Mouse (Mus musculus) embryo, embryonic 10.5 days (tissue): ENCODE measurements around the gene Mgp.
"Not testable (repeated sequence)": the region's sequence is repeated elsewhere in the genome, so short reads cannot be mapped to it uniquely, and the experiment has no call there.

ENCODE experiments used
- DNase-seq: peaks from one replicate; pipeline ENCODE4 v3.0.0-alpha.2; 2015; ENCODE audit warnings: low spot score

The Mgp gene

DNA sequence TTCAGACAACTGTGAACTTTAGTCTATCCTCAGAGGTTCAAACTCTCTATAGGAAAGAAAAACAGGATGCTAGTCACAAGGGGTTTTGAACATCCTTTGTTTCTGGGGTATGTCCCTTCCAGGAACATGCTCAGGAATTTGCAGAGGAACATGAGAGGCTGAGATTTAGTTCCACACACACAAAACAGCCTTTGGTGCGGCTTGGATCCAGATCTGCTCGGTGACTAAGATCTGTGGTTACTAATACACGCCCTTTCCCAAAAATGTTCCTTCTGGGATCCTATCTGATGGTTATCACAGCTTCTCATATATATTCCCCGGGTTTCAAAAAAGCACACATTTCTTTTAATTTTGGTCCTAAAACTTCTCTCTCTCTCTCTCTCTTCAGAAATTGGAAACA is 22.2 kb upstream of the Mgp start:
- DNase-seq, result no peak

DNA sequence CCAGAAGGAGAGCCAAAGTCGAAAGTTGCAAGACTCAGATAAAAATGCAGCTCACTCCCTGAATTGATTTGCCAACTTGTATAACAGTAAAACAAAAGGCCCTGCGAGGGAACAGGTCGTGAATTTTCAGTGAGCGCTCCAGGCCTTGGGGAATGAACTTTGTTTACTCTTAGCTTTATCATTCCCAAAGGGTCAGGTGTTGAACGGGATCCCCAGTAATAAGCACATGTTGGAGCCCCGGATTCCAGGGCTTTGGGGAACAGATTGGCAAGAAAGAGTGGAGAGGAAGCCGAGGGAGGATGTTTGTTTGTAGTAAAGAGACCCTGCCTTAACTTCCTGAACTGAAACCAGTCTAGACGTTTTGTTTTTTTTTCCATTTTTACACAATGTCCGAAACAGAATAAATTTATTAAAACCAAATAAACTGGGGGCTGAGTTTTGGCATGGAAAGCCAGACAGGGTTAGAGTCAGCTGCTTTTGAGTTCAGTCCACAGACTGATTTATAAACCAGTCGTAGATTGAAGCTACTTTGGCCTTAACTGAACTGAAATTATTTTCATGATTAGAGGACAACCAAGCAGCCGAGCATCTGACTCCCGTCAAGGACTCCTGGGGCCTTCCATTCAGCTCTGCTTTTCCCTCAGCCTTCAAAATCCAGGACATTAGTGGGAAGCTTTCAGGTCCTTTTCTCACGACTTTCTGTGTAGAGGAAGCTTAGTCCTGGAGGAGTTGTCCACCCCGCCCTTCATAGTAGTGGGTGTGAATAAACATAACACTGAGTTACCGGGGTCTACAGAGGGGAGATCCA is 19.1 kb upstream of the Mgp start:
- DNase-seq, result no peak

DNA sequence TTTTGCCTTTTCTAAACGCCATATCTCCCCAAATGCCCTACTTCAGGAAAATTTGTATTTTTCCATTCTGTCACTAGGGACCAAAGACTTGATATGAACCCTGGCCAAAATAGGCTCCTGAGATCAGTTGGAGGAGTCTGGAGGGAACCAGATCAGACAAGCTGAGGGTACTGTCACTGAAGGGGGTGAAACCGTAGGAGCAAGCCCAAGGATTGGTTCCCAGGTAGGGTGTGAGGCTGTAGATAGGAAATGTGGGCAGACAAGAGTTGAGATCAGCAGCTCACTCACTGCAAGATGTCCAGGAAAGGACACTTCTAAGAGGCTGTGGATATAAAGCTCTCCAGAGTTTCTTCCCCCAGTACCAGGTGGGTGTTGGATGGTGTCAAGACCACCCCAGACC is 16.4 kb upstream of the Mgp start:
- DNase-seq, result no peak

DNA sequence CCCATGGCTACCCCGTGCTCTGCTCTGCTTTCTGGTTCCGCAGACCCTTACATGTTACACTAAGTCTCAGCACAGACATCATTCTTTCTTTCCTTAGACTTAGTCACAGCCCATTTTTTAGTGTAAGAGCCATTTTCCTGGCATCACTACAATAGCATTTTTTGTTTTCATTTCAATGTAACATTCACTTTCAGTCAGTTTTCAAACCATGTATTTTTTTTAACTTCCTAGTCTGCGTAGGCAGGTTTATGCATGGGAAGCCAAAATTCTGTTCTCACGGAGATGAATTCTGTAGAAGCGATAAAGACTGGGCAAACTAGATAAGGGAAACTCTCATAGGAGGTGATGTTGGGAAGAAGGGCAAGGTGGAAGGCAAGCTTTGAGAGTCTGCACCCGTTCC is 13.9 kb upstream of the Mgp start:
- no peak for DNase-seq

DNA sequence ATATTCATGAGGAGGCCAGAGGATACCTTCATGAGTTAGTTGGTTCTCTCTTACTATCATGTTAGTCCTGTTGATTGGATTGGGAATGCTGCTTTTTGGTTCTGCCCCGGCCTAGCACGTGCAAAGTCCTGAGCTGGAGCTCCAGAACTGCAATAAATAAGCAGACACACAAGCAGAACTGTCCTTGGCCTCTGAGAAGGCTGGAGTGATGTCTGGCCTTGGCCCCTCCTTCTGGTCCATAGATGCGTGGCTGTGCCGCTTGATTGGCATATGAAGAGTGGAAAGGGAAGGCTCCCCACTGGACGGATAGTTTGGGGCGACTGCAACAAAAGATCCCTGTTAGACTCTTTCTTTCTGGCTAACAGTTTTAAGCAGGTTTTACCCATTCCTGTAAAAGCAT is 13.4 kb upstream of the Mgp start:
- no peak for DNase-seq

DNA sequence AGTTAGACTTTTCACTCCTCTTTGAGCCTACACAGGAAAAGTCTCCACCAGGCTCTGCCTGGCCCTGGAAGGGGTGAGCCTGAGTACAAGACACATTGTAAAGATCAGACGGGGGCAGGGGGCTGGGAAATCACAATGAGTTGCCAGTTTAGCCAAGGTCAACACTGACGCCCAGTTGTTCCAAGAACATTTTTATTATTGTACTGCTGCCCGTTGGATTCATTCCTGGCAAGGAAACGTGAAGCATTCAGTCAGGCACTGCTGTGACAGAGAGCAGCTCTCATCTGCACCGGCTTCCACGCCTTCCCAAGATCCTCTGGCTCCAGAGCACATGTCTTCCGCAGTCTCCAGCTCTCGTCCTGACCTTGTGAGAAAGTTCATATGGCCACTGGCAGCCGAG is 12.2 kb upstream of the Mgp start:
- DNase-seq, result no peak

DNA sequence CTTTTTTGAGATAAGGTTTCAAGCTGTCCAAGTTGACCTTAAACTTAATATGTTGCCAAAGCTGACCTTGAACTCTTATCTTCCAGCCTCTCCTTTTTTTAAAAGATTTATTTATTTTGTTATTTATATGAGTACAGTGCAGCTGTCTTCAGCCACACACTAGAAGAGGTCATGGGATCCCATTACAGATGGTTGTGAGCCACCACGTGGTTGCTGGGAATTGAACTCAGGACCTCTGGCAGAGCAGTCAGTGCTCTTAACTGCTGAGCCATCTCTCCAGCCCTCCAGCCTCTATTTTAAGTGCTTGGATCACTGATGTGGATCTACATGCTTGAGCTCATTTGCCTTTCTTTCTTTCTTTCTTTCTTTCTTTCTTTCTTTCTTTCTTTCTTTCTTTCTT is 9.1 kb upstream of the Mgp start:
- DNase-seq, result not testable (repeated sequence)

DNA sequence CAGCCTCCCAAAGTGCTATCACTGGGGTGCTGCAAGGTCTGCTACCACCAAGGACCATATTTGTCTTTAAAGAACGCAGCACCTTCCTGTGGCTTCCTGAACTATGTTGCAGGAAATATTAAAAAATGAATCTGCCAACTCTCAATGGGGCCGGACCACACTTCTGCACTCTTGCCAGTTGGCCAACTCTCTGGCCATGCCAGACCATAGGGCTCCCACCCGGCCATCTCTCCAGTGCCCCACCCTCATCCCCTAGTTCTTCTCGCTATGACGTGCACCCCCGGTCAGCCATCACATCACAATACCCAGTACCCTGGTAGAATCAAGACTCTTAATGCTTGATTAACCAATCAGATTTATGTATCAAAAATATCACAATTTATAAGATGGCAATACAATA is 8.3 kb upstream of the Mgp start:
- DNase-seq, result no peak

DNA sequence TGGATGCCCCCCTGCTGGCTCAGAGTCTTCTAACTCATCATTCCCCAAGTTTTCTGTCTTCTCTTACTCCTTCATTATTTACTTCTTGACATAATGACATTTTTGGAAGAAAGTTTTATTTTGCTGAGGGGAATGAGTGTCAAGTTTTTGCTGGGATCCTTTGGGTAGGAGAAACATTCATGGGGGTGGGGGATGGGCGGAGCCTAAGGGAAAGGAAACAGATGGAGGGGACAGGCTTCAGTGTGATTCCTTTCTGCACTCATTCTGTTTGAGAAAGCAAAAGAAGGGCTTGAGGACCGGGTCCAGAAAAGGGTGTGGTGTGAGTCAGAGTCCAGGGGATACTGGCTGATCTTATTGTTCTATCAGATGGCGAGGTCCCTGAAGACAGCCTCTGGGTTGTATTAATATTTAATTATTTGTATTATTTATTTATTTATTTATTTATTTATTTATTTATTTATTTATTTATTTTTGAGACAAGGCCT is 7.8 kb upstream of the Mgp start:
- DNase-seq, result no peak

DNA sequence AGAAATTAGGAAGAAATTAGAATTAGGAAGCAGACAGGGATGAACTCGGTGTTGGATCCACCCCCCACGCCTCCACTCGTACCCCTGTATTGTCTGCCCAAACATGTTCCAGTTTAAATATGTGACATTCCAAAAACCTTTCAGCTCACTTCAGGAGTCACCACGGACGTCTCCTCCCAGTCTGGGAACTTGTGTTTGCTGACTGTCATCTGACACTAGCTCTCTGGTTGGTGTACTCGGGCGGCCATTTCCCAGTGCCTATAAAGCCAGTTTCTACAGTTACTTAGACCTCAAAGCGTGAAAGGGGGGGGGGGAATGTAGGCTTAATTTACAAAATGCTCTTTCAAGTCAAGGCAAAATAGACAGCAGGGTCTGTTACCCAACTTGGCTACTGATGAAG is 6.1 kb upstream of the Mgp start:
- DNase-seq, result no peak

DNA sequence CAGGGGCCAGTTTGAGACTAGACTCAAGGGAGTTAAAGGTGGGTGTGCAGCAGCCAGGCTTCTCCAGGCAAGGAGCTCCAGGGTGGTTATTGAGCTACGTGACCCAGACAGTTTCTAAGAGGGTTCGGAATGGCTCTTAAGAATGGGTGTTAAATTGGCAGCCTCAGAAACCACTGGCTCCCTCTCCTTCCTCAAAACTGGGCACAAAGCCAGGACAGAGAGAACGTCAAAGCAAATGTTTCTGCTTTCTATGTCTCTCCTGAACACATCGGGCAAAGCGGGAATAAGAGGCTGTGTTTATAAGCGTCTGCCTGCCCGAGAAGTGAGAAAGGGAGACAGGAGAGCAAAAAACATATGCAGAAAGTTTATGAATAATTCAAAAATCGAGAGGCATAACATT is 1.0 kb downstream of the Mgp start:
- no peak for DNase-seq

DNA sequence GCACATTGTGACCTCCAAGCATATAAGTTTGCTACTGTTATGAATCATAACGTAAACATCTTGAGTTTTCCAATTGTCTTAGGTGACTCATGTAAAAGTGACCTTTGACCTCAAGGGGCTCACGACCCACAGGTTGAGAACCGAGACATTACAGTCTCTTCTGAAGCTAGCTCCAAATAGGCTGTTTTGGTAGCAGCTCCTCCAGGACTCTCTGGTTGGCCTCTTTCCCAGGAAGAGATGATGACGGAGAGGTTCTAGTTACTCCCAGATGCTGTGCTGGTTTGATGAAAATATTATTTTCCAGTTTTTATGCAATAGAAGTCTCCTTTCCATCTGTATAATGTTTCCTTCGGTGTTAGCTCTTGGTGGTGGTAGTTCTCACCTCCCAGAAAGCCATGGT is 6.7 kb downstream of the Mgp start:
- no peak for DNase-seq

DNA sequence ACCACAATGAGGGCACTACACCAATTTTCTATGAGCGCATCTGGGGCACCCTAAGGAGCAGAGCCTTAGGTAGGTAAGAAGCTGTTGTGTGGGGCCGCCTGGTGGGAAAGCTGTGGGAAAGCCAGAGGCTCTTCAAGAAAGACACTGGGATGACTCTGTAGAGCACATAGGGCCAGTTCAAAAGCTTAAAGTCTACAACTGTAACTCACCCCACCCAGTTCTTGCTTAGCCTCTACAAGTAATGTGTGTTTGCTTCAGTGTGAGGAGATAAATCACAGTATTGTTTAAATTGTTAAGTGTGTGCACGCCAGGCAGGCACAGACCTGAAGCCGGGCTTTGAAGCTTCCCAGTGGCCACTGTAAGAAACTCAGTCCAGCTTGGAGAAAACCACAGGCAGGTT is 9.5 kb downstream of the Mgp start:
- no peak for DNase-seq

DNA sequence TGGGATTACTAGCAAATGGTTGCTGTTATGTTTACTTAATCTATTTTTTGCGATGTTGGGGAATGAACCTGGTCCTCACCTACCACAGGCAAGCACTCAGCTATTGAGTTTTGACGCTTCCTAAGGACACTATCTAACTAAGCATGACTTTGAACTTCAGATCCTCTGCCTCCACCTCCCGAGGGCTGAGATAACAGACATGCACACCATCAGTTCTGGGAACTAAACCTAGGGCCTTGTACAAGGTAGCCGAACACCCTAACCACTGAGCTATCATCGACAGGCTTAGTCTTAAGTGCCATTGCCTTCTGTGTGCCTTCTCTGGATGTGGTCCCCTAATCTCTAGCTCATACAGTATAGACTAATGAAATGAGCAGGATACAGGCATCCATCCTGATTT is 10.3 kb downstream of the Mgp start:
- DNase-seq, result no peak

DNA sequence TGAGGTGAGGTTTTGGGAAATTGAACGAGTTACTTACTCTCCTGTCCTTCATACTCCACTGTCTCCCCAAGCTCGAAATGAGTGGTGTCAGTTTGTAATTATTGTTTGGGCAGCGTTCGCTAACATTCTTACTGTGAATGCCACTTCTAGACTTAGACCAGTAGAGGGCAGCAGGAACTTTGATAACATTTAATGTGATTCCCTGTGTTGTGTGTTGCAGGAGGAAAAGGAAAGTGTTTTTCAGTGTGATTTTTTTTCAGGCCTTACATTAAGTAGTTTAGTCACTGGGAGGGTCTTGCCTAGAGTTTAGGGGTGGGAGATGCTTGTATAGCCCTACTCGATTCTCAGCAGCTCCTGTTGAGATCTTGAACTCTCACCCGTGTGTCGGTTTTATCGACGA is 14.6 kb downstream of the Mgp start:
- DNase-seq, result peak; percentile 88

DNA sequence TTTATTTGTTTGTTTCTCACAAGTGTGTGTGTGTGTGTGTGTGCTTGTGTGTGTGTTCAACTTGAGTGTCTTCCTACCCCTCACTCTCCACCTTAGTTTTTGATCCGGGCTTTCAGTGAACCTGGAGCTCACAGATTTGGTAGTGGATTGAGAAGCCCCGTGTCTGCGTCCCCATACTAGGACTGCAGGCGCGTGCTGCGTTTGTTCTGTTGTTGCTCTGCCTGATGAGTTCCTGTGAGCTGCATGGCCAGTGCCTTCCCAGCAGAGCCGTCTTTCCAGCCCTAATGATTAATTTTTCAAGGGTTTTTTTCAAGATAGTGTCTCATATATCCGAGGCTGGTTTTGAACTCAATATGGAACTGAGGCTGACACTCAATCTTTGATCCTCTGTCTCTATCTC is 17.2 kb downstream of the Mgp start:
- DNase-seq, result no peak

DNA sequence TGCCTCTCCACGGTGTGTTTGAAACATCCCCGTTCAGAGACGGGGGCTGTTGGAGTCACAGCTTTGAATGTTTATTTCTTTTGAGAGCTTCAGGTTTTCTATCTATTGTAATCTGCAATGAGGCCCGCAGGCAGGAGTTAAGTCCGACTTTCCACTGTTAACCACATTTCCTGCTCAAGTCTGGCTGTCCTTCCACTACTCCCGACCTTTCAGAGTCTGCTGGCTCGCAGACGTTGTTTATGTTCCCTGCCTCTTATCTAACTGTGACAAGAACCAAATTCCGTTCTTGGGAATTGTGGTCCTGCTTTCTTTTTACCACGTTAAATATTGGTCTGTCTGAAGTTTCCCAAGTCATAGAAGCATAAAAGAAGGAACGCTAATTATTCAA is 17.8 kb downstream of the Mgp start:
- DNase-seq, result no peak

DNA sequence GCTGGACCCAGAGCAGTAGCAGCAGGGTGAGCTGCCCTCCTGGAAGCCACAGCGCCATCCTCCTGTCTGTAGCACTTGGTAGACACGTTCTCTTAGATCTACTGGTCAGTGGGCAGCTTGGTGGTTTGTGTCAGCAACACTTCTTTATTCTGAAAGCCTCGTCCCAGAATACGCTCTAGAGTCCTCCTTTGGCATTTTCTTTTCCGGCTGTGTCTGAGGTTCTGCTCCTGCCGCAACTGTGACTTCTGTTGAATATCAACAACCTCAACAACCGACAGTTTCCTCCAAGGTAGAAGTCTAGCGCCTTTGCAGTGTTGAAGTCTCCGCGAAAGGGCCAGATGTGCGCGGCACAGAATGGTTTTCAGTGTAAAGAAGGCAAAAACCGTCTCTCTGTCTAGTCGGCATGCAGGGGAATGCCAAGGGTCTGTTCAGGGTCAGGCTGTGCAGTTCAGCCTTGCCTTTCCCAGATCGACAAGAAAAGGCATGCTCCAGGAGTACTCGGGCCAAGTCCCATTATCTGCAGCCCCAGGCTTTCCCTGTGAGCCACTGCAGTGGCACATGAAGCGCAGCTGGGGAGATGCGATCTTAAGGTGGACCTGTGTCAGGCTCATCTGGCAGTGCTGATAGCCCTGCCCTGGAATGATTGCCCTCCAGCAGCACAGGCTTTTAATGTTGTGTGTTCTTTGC is 18.3 kb downstream of the Mgp start, which contains the start of gene Art4:
Gene Art4, minus strand, starts transcription at position 548 of the 687 bp plus-strand sequence.
- DNase-seq, result peak; percentile 37

DNA sequence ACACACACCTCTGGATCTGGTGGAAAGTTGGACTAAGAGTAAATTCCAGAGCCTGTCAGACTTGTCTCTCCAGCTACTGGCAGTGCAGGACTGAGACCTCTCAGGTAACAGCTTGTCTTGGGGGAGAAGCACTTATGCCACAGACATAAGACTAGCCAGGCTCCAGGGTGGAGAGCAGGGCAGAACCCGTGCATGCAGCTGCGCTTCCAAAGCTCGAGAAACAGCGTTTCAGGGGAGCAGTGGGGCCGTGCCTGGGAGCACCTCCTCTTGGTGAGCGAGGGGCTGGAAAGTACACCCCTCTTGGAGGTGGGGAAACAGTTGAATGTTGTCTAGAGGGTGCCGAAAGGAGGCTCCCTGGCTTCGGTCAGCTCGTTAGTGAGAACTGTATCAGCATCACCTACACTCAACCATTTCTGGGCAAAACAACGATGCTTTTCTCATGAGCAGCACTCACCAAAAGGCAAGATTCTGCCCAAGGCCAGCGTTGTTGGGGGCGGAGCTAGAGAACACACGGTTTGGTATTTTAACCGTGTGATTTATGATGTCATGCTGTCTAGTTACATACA is 19.5 kb downstream of the Mgp start:
- peak; percentile 47 for DNase-seq

DNA sequence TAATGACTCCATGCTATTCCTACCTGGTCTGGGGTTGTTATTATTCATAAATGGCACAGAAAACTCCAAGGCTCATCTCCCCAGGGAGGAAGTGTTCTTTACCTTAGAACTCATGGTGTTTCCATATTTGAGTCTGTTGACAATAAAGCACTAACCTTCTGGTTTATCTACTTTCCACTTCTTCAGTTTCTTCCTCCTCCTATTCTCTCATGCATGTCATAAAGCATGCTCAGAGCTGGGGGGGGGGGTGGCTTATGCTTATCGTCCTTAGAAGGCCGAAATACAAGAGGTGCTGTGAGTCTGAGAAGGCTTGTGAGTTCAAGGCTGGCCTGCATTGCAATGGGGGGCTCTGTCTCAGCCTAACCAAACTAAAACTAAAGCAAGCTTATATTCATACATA is 20.4 kb downstream of the Mgp start:
- no peak for DNase-seq

DNA sequence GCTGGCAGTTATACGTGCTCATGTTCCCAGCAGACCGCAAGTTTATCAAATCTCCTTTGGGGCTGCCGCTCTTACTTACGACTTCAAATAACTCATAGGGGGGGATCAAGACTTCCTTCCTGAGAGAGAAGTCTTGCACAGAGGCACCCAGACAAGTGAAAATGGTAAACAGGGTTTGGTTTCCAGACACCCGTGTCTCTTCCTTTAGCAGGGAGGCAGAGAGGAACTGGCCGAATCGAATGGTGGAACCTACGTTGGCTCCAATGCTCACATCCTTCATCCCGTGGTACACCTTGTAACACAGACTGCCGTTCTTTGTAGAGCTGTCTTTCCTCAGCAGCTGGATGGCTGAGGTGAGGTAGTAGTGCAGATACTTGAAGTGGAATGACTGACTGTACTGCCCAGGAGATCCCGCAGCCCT is 21.3 kb downstream of the Mgp start:
- no peak for DNase-seq

DNA sequence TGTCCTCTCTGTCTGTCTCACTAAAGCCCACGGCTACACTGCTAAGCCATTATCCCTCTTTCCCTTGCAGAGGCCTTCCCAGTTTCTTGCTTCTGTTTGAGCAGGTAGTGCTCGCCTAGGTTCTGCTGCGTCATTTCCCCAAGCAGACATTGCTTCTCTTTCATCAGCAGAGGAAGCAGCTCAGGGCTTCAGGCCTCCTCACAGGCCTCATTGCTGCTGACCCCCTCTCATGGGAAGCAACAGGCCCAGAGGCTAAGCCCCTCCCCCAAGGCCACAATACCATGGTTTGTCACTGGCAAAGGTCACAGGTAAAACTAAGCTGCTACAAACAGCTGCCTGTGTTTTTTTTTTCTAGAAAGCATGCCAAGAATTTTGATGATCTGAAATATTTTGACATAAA is 22.9 kb downstream of the Mgp start:
- peak; percentile 53 for DNase-seq

DNA sequence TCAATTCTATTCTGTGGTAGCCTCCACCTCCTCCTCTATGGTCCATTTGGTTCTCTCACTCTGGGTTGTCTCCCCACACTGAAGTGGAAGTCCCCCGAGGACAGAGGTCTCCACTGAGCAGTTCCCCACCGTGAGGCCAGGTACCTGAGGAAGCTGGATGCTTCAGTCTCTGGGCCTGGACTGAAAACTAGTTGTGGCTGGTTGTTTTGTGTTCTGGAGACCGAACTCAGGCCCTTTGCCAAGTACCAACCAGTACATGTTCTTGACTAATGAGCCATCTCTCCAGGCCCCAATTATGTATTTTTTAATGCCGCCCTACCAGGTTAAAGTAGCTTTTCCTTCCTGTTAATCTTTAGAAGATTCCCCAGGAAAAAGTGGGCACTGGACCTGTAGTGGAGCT is 23.3 kb downstream of the Mgp start:
- DNase-seq, result no peak
